In the genomic region with DNA sequence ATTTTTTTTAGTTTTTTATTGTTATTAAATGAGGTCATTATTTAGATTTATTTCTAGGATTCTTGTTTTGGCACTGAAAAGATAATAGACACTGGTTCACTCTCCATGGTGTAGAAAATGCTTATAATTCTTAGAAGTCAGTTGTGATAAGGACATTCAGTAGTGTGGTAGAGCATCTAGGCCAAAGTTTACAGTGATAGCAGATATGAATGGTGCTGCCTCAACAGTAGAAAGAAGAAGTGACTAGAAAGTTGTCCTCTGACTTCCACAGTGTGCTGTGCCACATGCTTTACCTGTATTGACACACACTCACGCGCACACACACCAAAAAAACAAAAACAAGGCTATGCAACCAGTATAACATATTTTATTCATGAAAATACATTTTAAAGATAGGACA, we compare ENCODE assay signal across 12 mouse cellular contexts.
"Had no signal": no experiment of that assay in that cellular context is flagged by ENCODE, and none has a peak within 500 bp of the region (broad histone marks: within the 10 kb centered on the region; RNA-seq: fewer than 3 reads in every experiment).

No protein-coding gene starts in this region.

- DNase-seq: kidney, adult 8-10 months; kidney, postnatal 25 days; lung, adult 2 months; lung, postnatal 4 days; retina, postnatal 1 day; thymus, postnatal 36 days had no signal

- H3K4me3 ChIP-seq: limb, embryonic 12.5 days; megakaryocyte, embryonic 14.5 days; midbrain, embryonic 12.5 days; neural tube, embryonic 13.5 days had no signal

- H3K27ac ChIP-seq: limb, embryonic 12.5 days; midbrain, embryonic 12.5 days; neural tube, embryonic 13.5 days had no signal

- H3K9ac ChIP-seq: limb, embryonic 12.5 days; midbrain, embryonic 12.5 days; neural tube, embryonic 13.5 days had no signal

- H3K27me3 ChIP-seq: limb, embryonic 12.5 days; megakaryocyte, embryonic 14.5 days; midbrain, embryonic 12.5 days; neural tube, embryonic 13.5 days had no signal

- H3K9me3 ChIP-seq: limb, embryonic 12.5 days; megakaryocyte, embryonic 14.5 days; midbrain, embryonic 12.5 days; neural tube, embryonic 13.5 days had no signal

- H3K4me2 ChIP-seq: limb, embryonic 12.5 days; midbrain, embryonic 12.5 days; neural tube, embryonic 13.5 days had no signal

- ATAC-seq: lung, postnatal 0 days; midbrain, embryonic 16.5 days had no signal

- H3K4me1 ChIP-seq: limb, embryonic 12.5 days; midbrain, embryonic 12.5 days; neural tube, embryonic 13.5 days had no signal
